Mouse (Mus musculus) brain, embryonic 14.5 days (tissue): Measurements from ENCODE around the gene Susd6.

Experiments
- CTCF ChIP-seq: fragments of 200-500 bp; IDR thresholded peaks from 2 replicates; pipeline ENCODE4 v1.5.1; 2012; ENCODE audit warnings: inconsistent platforms, mild to moderate bottlenecking, moderate library complexity, borderline replicate concordance; ENCODE audit not compliant: insufficient read depth, insufficient read length; ENCODE audit errors: extremely low read depth
- POLR2A ChIP-seq: fragments of 200-500 bp; IDR thresholded peaks from 2 replicates; pipeline ENCODE4 v1.6.1; 2012; ENCODE audit warnings: mild to moderate bottlenecking, inconsistent platforms, borderline replicate concordance; ENCODE audit not compliant: poor library complexity, insufficient read depth, insufficient read length, severe bottlenecking; ENCODE audit errors: extremely low read depth

GRCm38 (mm10) chr12:80863370-80863769 lies 73.1 kb downstream of the Susd6 start:
- TF ChIP-seq POLR2A (no peak), CTCF (no peak)
